Mouse (Mus musculus) kidney, adult 8-10 months (tissue): ENCODE results near the gene Rtn2.

Source experiments
- DNase-seq, 2 experiments: peaks; one replicate each; pipeline ENCODE4 v3.0.0; 2022

Rtn2 gene

DNA sequence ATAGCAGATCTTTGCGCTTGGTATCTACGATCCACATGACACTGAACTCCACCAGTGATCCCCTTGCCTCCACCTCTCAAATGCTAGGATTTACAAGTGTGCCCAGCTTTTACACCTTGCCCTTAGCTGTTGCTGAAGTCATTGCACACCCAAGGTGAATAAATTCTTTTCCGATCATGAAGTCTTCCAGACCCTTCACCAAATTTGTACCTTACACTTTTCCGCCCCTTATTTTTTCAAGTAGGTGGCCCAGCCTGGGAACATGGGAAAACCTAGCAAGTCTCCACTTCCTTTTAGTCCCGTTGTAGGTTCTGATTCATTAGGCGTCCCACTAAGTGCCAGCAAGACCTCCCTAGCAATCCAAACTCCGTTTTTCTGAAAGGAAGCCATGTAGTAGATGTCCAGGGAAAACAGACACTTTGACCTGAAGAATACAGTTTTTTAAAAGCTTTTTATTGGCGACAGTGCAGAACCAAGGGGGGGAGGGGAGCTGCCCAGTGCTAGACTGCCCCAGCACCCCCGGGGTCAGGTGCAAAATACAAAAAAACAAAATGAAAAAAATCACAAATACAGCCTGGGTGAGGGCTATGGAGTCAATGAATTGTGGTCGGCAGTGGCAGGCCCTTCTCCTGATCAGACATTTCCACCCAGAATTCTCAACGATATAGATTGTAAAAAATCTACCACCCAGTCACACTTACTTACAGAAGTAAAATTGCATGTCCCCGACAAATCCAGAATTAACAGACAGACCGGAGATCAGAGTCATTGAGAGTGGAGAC, 20.0 kb downstream of the Rtn2 start:
- DNase-seq: no peak

DNA sequence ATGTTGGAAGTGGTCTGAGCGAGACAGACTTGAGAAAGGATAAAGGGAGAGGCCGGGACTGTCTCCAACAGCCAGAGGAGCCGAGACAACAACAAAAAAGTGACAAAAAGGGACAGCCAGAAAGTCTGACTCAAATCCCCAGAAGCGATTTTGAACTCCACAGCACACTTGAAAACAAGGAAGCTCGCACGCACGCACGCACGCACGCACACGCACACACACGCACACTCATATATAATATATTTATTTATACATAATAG, 20.6 kb downstream of the Rtn2 start:
- DNase-seq: no peak

DNA sequence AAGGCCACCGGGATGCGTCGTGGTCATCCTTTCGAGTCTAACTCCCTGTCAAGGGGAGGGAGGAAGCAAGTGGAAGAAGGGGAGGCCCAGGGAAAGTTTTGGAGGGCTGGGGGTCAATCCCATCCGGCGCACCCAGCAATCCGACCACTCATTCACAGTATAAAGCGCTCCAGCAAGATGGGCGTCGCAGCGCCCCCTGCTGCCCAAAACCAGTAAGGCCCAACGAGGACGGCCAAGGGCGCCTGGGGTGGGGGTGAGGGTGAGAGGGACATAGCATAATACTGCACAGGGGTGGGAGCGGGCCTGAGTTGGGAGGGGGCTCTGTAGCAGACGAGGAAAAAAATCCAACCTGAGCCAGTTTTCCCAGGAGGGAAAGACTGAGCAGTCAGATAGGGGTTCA, 21.3 kb downstream of the Rtn2 start:
- DNase-seq: peak; percentile 57 to 75

DNA sequence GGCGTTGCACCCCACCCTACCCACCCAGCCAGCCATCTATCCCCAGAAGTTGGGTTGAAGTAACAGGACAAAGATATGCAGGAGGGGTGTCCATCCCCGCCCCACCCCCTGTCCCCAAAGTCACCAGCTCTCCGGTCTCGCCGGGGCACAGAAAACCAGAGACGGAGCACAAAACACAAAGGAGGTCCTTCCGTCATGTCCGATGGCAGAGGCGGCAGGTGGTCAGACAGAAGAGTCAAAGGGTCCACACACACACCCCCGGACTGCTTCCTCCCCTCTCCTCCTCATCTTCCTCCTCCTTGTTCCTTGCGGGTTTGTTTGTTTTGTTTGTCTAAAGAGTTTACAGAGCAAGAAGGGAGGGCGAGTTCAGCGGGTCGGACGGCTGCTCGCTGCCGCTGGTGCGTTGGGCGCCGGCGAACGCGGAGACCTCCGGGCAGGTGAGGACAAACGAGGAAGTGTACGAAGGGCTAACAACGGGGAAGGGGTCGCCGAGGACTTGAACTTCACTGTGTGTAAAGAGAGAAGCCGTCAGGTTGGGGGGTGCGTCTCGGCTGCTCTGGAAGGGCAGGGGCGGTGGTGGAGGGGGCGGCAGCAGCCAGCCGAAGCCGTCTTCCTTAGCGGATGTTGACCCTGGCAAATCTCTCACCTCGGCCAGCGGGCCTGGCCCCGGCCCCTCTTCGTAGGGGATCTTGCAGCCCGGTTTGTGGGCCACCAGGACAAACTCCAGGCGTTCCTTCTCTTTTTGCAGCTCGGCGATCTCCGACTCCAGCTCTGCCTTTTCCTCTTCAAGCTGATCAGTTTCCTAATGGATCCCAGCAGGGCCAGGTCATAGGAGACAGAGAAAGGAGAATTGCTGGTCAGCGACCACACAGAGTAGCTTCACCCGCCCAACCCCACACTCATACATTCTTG, 22.3 kb downstream of the Rtn2 start:
- no peak for DNase-seq

DNA sequence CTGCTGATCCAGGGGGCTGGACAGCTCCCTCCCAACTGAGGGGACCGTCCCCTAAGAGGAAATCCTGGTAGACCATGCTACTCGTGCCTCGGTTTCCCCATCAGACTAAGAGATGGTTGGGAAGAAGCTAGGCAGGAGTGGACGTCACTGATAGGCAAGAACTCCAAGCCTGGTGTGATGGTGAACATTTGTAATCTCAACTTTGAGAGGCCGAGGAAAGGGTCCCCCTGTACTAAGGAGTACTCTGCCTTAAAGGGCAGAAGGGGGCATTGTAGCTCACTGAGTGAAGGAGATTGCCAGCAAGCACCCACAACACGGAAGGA, 22.9 kb downstream of the Rtn2 start:
- no peak for DNase-seq

DNA sequence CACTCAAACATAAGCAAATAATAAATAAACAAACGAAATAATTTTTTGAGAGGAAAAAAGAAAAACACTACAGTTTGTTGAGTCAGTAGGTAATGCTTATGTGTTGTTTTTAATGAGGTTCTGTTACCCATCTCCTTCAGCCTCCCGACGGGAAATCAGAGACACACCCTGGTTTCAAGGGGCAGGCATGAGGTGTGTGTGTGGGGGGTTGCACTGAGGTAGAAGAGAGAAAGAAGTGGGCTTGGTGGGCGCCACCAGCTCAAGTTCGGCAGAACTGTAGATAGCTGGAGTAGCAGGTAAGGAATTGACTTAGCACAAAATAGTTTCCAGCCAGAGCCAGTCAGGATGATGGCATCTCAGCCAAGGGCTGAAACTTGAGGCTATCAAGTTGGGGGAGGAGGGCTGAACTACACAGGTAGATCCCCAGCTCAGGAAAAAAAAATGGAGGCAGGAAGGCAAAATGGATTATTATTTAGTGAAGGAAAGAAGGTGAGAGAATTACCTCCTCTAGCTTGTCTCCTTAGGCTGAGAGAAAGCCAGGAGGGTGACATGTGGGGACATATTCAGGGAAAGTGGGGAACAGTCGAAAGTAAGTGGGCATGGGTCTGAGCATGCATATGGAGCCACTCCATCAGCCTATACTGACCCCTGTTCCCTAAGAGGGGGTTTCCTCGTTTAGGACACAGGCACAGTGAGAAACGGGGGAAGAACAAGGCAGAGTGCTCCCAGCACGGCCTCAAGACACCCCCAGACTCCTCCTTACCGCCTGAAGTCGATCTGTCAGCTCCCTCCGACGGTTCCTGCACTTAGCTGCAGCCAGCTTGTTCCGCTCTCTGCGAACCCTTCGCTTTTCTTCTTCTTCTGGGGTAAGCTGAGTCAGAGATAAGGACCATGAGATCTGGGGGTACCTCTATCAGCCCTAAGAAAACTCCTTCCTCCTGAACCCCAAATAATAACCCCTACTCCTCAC, 23.7 kb downstream of the Rtn2 start:
- DNase-seq: no peak

DNA sequence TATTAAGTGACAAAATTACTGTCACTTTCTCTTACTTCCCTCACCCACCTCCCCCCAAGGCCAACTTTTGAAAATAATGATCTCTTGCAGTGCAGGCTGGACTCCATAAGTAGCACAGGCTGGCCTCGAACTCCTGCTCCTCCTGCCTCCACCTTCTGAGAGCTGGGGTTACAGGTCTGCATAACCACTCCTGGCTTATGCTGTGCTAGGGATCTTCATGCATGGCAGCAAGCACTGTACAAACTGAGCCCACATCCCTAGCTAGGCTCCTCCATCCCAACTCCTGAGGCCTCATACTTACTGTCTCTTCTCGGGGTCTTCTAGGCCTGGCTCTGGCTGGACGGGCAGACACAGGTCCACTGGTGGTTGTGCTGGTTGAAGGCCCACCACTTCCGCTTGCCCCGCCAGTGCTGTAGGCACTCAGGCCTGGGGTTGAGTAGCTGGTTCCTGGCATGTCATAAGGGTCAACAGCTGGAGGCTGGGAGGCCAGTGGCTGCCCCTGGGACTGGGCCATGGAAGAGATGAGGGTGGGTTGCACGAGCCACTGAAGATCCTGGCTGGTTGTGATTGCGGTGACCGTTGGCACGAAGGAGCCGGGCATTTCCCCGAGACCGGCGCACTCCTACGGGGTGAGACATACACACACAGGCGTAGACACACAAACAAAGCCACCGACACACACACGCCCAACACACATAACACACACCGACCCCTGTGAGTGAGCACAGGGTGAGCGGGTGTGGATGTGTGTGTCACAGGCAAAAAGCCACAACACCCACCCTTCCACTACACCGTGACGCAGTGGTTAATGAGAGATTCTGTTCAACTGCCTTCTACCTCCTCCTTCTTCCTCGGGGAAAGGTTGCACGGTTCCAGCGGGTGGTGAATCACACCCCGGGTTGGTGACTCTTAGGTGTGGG, 24.7 kb downstream of the Rtn2 start:
- DNase-seq: no peak

DNA sequence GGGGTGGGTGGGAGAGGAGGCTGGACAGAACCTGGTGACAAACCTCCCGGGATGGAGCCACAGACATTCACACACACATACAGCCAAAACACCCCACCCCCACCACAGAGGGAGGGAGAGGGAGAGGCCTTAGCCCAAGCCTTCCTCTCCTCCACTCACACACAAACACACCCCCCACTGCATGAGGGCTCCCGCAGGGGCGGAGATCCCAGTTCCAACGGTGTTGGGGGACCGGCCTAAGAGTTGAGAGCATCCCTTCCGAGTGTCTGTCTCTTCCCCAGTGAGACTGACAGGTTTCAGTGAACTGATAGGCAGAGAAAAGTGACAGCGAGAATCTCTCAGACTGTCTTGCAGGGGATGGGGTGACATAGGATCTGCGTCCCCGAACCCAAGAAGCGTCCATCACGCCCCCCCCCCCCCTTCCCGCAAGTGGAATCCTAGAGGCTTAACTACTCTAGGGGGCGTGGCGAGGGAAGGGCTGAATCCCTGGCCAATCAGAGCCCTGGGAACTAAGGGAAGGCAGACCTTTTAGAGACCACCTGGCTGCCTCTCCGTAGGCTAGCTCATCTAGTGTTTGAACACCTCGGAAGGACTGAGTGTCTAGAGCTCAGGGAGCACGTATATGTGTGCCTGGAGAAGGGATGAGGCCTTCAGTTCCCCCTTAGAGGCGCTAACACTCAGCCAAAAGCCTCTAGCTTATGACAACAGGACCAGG, 25.5 kb downstream of the Rtn2 start:
- peak; percentile 77 for DNase-seq

DNA sequence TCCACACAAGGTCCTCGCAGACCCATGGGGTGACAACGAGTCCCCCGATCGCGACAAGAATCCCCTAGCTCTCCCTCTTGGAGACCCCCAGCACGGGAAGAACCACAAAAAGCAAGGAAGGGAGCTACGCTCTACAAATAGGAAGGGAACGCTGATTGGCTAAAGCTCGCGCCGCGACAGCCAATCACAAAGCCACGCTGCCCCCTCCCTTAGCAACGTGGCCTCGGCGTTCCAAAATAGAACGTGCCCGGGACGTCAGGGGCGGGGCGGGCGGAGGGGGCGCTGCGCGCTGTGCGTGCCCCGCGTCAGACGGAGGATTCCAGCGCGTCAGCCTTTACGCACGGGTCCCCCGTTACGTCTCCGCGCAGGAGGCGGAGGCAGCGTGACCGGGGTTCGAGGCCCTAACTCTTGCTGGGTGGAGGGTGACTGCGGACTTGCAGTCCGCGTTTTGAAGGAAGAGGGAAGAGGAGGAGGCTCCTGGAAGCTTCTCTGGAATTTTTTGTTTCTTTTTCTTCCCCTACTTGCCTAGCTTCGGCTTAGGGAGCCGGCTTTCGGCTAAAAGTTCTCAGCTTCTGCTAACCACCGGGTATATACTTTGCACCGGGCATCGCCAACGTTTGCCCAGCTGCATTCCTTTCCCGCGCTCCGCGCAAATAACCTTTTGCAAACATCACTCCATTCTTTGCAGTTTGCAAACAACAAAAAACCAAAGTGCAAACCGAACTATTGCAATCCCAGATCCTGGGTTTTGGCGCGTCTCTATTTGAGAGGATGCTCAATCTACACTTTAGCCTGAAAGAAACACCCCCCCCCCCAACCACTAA, 26.2 kb downstream of the Rtn2 start:
- DNase-seq: peak; percentile 94

DNA sequence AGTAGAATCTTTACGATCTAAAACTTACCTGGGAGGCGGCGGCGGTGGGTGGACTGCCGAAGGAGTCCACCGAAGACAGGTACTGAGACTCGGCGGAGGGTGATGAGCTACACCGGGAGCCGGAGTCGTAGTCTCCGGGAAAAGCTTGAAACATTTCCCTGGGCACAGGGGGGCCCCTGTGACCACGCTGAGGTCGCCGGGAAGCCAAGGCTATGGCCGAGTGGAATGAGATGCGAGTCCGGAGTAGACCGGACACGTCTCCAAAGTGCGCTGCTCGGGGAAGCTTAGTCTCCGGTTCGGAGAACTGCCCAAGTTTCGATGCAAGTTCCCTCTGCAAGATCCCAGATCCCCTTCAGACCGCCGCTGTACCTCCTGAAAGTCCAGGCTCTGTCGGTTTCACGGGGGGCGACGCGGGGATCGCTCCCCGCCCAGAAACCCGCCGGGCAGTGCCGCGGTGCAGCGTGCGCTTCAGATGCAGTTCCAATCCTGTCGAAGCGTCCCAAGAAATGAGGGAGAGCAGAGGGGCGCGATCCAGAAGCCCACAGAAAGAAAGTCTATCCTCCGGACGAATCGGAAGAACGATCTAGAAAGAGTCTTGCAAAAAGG, 27.0 kb downstream of the Rtn2 start:
- no peak for DNase-seq

DNA sequence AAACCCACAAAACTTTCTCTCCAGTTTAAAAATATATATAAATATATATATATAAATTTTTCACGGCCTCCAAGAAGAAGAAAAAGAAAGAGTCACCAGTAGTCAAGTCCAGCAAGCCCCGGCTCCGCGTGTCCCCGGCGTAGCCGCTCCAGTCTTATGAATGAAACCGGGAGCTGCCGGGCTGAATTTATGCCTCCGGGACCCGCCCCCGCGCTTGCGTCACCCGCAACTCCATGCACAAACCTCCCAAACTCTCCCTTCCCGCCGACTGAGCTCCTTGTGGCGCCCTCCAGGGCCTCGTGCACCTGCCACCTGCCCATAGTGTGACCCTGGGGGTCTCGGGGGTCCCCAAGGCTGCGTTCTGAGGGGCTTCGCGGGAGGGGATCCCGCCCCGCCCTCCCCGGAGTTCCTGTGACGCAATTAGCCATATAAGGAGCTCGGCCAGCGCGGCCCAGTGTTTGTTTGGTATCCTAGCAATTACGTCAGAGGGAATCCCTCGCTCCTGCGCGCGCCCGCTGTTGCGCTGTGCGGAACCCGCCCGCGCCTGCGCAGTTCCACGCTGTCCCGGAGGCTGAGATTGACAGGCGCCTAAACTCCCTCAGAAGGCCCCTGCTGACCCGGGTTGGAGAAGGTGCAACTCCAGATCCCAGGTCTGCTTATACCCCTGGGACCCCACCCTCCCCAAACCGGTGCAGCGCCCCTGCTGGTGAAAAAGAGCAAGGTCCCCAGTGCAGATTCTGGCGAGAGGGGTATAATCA, 27.6 kb downstream of the Rtn2 start, which contains the start of gene Fosb:
Gene Fosb (minus strand): TSS at position 168 of the 758 bp plus-strand sequence.
- DNase-seq: peak; percentile 96

DNA sequence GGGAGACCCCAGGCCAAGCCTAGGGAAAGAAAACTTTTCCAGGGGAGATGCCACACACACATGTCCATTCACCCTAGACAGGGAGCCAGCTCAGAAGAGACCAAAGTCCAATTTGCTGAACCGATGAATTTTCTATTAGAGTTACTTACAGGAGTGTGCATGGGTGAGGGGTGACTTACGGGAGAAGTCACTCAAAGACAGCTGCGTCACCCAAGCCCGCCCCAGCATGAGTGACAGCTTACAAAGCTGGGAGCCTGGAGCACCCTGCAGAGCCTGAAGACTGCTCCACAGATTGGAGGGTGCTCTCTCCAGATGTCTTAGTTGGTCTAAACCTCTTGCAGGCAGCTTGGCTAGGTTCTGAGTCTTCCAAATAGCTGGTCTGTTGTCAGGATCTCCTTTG, 29.6 kb downstream of the Rtn2 start:
- no peak for DNase-seq

DNA sequence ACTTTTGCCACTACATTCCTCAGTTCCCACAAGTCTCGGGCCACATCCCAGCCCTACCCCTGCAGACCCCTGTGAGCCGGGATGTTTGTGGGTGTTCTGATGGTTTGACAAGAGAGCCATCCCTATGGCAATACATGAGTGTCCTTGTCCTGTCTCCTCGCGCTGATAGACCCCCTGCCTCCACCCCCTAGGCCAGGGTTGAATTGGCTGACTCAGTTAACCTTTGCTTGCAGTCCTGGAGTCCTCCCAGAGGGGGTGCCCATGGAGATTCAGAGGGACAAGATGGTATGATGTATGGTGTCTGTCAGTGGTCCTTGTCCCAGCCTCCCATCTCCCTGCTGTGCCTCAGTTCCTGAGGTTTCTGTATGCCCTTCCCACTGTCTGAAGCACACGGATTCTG, 31.6 kb downstream of the Rtn2 start:
- DNase-seq: no peak

DNA sequence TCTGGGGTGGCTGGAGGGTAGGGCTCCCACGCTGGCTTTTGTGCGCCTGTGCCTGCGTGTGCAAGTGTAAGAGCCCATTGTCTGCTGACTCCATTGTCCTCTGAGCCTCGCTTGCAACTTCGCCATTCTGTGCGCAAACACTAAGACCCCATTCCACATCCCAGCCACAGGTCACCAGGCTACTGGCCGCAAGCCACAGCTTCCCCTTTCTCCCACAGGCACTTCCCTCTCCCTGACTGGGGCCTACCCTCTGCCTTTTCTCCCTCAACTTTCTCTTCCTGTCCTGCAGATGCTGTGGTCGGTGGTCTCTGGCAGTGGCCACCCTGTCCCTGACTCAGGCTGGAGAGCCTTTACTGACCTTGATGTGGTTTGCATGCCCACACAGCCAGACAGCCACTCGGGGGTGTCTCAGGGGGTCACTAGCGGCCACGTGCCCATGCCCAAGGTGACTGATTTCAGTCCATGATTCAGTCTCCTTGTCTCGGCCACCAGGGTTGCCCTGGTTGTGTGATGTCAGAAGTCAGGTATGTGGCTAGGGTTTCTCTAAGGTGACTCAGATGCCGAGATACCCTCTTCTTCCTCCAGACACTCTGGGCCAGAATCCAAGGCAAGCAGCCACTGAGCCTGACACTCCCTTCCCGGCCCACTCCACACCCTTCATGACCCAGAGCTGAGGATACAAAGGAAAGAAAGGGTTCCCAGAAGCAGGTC, 34.2 kb downstream of the Rtn2 start:
- DNase-seq: no peak

DNA sequence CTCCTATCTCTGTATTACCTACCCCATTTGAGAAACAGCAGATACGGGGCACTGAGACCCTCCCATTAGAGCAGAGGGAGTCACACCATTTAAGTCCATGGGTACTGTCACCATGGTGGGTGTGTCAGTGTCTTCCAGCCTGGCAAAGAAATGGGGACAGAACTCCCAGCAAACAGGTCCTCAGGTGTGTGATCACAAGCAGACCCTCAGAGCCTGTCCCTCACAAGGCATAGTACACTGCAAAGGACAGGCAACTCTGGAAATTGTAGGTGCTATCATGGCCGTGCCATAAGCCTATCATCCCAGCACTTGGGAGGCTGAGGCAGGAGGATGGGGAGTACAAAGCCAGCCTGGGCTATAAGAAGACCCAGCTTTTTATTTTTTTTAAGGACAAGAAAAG, 35.8 kb downstream of the Rtn2 start:
- DNase-seq: no peak

DNA sequence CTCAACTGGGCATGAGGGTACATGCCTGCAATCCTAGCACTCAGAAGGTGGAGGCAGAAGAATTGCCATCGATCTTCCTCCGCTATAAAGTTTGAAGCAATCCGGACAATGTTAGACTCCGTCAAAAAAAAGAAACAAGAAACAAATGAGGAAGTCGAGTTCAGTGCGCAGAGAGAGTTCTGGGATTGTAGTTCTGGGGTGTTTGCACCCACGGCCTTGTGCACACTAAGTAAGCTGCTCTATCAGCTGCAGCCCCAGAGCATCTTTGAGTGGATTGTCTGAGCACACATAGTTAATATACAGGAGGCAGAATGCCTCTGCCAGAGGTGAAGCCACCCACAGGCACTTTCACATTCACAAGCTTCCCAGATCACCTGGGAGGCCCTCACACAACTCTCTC, 36.3 kb downstream of the Rtn2 start:
- DNase-seq: no peak

DNA sequence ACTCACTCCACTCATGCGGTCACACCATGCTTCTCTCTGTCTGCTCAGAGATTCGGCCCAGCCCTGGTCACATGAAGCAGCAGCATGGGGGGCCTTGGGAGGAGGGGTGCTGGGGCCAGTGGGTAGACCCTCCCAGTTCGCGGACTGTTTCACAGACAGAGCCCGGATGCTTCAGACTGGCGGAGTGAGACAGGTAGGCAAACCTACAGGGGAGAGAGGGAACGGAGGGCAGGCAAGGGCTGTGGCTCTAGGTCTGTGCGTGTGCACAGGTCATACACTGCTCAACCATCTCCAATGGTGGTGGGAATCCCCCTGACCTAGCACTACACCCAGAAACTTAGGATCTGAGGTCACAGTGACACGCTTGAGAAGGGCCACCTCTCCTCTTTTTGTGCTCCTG, 37.0 kb downstream of the Rtn2 start:
- no peak for DNase-seq

DNA sequence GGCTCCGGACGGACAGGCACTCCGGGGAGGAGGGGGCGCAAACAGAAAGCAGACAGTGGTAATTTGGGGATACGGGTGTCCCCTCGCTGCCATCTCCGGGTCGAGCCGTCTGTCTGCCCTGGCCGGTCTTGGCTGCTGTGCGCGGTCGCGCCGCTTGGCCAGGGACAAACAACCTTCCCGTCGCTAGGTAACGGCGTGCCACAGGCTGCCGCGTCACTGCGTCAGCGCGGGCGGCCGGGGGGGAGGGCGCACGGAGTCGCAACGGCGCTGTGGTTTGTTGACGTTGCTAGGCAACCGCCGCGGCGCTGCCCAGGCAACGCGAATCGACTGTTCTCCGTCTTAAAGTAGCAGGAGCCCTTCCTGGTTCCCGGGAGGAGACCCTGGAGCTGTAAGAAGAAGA, 37.5 kb downstream of the Rtn2 start:
- DNase-seq: peak; percentile 95

DNA sequence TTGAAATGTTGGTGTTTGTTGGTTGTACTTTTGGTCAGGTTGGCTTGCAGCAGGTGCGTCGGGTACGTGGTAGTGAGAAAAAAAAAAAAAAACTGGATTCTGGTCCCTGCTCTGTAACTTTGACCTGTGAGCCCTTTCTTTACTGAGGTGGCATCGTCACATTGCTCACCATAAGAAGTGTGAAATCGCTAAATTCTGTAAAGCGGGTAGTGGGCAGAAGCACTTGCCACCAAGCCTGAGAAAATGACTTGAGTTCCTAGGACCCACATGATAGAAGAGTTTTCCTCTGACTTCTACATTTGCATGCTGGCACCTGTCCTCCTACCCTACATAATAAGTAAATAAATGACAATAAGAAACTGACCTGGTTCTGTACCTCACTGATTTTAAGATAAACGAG, 38.2 kb downstream of the Rtn2 start:
- DNase-seq: no peak
